Mouse (Mus musculus) spleen, postnatal 14 days (tissue): ENCODE data around the gene Mtmr10.
A peak's percentile ranks its signal among the peaks of the same experiment; 100 is the strongest.

Experiments used
- DNase-seq, 2 experiments: peaks; one replicate each; pipeline ENCODE4 v3.0.0; 2021 to 2022; ENCODE audit warnings: low spot score in 2 of 2

Mtmr10 gene

DNA sequence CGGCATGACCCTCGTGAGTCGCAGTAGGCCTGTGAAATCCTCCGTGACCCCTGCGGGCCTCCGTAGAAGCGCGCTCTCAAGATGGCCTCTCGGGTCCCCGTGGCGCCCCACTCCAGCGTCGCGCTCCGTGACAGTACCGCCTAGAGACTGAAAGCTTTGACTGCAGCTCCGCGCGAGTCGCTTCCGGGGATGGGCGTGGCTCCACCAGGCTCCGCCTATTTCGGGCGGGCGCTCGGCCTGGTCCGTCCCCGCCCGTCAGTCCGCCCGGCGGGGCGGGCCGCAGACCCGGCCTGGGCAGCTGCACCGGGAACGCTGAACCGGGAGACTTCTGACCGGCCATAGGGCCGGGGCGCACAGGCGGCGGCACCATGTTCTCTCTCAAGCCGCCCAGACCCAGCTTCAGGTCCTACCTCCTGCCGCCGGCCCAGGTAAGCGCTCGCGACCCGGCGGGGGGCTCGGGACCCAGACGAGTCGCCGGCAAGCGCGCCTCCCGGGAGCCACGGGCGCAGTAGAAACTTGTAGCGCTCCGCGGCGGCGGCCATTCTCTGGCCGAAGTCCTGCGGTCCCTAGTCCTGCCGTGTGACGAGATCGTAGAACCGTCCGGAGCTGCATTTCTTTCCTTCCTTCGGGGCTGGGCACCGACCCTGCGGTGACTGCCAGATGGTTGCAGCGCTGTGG lies at the start of gene Mtmr10:
Mtmr10 (plus strand) TSS at position 240 of the 678 bp plus-strand sequence.
- peak; percentile 95 to 96 for DNase-seq

DNA sequence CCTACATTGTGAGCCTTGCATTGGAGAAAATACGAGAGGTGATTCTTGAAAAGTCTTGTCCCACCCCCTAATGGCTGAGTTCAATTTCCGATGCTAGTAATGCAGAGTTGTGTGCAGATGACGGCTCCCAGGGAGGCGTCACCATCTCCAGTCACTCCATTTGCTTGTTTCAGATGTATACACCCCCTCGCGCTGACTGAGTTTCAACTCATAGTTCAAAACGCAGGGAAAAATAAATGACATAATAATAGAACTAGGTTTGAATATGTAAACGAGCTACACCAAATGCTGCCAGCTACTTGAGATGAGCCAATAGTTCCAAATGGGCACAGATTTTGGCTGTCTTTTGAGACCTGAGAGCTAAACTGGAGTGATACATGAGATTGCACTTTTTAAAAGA lies 49.7 kb upstream of the Mtmr10 start:
- no peak for DNase-seq

DNA sequence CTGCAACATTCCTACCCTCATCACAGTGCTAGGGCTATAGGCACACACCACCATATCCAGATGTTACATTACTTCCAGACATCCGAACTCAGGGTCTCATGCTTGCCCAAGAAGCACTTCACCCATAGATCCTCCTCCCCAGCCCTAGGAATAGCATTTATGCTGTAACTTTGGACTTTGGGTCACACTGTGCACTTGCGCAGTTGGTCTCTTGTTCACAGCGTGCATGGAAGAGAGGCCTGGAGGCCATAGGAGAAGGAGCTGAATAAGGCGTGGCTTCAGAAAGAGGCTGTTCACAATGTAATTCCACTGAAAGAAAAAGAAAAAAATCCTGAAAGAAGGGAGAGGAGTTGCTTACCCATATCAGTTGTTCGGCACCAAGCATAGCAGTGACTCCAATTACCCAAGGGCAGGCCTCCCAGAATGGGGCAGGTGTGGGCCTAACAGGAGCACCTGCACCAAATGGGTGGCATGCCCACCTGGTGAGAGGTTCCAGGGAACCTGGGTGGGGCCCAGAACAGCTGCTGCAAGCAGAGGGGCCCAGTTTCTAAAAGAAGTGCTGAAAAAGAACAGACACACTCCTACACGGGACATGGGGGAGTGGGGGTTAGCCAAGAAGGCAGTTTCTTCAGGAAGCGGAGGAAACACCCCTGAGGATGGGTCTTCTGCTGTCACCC lies 48.9 kb upstream of the Mtmr10 start:
- no peak for DNase-seq

DNA sequence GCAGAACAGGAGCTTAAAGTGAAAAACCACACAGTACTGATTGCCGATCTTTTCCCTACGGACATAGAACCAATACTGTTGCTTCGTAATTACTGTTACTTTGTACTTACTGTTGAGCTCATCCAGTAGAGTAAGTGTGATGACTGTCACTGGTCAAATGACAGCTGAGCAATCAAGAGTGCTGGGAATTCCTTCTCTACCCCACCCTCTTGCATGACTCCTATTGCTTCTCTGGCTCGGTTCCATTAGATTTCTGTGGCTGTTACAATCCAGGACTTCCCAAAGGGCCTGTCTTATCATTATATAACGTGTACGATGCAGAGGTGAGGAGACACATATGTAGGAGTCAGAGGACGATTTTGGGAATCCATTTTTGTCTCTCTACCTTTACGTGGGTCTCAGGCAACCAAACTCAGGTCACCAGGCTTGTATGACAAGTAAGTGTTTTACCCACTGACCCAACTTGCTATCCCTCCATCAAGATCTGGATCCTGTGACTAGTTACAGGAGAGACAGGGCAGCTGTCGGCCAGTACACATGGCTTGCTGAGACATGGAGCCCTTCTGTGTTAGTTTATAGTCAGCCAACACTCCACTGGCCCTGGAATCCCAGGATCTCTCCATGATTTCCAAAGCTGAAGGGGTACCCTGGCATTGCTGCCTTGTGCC lies 48.2 kb upstream of the Mtmr10 start:
- no peak for DNase-seq

DNA sequence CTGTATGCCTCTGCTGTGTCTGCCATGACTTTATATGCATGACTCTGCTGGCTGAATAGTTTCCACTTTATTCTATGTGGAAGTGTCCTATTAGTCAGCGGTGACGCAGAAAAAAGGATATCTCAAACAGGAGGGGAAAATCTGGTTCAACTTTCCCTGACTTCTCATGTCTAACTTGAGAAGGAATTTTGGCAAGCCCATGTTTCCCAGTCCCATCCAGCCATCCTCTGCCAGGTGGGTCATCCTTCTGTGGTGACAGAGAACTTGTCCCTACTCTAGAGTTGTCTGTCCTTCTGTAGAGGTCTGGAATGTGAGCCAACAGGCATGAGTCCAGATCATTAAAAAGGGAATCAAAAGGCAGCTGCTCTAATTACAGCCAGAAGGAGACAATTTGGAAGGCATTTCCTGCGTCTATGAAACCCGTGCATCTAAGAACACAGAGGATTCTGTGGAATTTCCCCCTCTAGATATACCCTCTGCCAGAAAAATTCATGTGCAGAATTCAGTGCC lies 47.6 kb upstream of the Mtmr10 start:
- DNase-seq: no peak

DNA sequence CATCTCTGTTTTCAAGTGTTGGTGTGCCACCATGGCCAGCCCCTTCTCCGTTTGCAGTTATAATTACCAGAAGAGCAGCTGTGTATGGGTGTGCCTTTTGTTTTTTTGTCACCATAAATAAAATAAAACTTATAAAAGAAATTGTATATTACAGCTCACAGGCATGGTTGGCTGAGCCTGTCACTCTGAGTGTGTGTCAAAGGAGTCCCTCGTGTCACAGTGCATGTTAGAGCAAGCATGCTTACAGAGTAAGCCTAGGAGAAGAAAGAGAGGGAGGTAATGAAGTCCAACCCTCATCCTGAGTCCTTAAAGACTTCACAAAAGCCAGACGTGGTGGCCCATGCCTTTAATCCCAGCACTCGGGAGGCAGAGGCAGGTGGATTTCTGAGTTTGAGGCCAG lies 45.0 kb upstream of the Mtmr10 start:
- no peak for DNase-seq

DNA sequence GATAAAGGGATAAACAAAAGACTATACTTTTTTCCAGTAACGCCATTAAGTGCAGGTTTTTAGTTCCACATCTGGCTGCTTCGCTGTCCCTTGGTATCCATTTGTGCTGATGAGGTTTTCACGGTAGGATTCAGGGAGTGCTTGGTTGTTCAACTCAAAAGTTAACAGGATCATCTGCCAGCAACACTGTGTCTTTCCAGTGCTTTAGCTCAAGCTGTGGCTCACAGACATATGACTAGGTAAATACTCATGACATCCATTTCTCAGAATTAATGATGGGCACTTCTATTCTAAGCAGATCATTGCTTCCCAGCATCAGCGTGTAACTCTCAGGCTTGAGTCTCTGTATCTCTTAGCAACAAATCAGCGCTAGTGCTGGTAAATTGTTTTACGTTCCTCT lies 43.1 kb upstream of the Mtmr10 start:
- DNase-seq: no peak

DNA sequence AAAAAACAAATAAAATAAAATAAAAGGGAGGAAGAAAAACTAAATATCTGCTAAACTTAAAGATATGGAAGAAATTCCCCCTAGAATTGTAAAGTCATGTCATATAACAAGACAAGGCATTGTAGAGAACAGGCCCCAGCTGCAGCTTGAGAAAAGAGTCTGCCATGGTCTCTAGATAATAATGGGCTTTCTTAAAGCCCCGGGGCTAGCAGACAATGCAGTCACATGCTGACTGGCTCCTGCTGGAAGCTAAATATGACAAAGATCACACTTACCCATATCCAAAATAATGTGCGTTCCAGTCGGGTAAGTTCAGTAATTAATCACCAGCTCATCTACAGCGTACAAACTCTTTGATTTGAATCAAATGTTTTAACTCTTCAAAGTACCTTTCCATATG lies 40.7 kb upstream of the Mtmr10 start:
- no peak for DNase-seq

DNA sequence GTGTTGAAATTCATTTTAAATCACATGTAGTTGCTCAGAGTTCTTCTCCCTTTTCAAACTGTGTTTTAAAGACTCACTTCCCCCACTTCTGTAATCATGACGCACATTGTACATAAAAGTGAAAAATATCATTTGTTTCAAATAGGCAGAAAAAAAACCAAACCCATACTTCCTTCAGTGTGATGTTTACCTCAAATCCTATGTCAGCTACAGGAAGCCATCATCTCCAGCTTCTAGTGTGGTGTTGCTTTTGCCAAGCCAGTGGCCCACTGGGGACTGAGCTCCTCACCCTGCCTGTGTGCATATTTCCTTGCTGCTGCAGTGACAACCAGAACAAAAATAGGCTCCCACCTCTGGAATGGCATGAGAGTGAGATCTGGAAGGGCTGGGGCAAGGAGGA lies 39.1 kb upstream of the Mtmr10 start:
- DNase-seq: no peak

DNA sequence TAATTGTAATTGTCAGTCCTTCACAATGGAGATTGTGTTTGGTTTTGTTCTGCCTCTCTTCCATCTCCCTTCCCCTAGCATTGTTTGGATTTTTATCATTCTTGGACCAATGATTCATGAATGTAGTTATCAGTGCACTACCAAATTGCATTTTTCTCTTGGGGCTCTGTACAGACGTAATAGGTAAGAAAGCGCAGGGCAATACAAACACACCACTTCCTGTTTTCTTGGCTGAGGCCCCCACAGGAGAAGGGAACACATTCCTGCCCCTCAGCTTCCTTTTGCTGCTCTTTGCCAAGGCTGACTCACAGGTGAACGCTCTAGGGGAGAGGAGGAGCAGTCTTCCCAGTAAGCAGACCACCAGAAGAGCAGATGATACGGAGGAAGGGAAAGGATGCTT lies 37.7 kb upstream of the Mtmr10 start:
- no peak for DNase-seq

DNA sequence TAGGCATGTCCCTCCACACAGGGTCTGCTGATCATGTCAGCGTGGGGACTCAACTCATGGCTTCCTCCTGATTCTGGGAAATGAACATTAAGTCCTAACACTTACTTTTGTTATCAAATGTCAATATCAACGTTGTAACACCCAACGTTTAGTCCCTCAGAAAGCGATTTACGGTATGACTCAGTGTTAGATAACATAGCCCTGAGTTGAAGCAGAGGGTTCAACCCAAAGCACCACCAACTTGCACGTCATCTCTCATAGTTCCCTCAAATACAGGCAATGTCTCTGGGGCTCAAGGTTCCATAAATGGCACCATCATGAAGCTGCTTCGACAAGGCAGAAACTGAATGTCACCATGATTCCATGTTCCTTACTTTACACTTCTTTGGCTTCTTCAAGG lies 37.0 kb upstream of the Mtmr10 start:
- DNase-seq: no peak

DNA sequence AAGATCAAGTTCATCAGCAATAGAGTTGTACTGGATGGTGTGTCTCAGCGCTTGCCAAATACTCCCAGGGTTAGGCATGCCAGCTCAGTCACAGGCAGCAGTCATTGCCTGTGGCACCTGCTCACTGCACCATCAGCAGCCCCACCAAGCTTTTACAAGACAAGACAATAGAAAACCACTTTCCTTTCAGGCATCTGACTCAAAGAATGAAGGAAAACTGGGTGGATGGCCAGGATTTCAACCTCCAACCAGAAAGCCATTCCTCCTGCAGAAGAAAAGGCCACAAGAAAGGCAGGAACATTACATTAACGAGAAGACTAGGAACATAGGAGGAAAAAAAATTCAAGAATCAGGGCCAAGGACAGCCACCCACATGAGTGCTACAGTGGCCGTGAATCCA lies 33.7 kb upstream of the Mtmr10 start:
- DNase-seq: no peak

DNA sequence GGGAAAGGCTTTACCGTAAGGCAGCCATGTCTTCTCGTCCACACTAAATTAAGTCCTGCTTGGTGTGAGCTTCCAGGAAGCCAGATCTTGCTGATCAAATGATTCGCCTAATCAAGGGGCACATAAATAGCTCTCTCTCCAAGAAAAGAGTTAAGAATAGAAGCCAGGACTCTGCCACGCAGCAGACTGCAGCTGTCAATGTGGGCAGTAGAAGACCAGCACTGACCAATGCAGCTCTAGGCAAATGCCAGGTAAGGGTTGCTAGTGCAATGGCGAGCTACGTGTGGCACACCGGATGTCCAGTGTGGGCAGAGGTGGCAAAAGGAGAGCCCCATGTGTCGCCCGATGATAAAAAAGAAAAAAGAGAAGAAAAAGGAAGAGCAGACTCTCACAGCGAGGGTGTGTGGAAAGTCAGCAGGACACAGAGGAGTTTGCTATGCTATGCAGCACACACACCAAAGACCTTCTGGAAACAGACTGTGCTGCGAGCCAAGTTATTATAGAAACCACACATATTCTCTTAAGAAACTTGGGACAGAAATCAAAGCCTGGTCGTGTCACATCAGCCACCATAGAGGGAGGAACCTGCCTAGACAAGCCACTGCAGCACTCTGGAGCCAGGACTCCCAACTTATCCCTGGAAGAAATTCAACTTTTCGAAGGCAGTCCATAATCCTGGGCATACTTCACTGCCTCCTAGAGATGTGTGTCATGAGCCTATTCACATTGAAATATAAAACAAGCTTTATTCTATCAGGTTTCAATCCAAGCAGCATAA lies 21.8 kb upstream of the Mtmr10 start:
- no peak for DNase-seq

DNA sequence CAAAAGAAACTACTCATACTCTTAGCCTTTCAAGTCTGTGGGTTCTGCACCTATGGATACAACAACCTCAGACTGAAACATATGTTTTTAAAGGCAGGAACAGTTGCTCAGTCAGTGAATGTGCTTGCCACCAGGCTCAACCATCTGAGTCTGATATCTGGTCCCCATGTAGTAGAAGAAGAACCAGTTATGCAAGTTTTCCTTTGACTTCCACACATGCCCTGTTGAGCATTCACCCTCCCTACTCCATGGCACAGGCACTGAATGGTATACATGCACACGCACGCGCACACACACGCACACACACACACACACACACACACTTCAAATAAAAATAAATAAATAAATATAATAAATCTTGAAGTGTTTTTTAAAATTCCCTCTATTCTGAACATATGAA lies 20.9 kb upstream of the Mtmr10 start:
- no peak for DNase-seq

DNA sequence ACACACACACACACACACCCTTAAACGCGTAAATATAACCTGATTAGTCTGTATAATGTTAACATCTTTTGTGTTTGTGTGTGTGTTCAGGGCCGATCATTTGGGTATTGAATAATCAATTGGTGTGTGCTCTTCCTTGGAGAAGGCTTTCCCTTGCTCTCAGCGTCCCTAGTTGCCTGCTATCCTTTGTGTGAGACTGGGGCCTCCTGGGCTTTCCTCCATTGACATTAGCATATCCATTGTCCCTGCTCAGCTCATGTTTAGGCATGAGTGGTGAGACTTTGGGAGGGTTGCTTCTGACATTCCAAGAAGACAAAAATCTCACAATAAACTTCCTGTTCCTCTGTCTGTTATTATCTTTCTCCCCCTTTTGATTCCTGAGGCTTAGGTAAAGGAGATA lies 15.5 kb upstream of the Mtmr10 start:
- DNase-seq: no peak

DNA sequence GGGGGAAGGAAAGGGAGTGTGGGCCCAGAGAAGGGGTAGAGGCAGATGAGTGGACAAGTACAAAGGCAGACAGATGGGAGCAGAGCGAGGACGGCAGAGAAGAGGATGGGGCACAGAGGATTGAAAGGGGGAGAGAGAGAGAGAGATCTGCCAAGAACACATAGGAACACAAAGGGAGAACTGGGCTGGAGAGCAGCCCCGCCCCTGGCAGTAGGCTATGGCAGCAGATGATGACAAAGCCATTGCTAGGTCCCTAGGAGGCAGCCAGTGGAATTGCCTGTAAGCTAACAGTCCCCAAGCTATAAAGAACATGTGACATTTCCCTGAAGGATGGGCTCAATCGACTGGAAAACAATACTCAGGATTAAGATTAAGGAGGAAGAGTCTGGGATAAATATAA lies 11.9 kb upstream of the Mtmr10 start:
- no peak for DNase-seq

DNA sequence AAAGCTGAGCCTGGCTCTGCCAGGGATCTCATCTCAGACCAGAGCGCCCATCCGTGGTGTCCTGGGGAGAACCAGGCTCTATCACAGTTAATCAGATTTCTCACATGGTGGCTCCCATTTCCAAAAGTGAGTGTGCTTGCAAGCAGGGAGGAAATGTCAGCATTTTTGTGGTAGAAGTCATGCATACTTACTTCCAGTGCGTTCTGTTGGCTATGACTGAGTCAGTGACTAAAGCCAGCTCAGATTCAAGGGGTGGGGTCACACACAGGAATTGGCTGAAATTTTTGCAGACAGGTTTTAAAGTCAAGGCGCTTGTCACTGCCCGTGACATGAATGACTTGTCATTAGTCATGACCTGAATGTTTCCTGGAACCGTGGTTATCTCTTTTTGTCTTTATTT lies 10.5 kb upstream of the Mtmr10 start:
- DNase-seq: no peak

DNA sequence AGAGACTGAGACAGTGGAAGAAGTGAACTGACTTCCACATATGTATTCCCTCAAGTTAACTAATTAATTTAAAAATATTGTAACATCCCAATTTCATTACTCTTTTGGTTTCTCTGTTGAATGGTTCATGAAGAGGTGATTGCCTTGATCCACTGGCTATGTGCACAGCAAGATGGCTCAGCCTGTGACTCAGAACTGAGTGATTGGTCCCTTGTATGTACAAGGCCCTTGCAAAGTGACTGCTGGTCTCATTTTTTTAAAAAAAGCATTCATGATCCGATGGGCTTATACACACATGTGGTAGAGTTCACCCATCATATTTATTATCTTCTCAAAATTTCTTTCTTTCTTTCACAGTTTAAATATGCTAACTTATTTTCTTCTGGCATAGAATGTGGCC lies 8.9 kb upstream of the Mtmr10 start:
- no peak for DNase-seq

DNA sequence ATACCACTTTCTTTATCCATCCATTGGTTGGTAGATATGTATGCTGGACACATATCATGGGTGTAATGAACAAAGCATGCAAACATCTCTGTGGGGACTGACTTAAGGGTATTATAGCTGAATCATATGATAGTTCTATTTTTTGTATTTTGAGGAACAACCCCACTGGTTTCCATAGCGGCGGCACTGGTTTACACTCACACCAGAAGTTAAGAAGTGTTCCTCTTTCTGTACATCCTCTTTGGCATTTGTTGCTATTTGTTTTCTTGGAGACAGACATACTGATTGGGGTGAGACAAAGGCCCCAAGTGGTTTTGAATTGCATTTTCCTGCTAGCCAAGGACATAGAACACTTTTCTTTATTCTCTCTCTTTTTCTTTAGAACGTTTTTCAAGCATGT lies 7.9 kb upstream of the Mtmr10 start:
- DNase-seq: no peak

DNA sequence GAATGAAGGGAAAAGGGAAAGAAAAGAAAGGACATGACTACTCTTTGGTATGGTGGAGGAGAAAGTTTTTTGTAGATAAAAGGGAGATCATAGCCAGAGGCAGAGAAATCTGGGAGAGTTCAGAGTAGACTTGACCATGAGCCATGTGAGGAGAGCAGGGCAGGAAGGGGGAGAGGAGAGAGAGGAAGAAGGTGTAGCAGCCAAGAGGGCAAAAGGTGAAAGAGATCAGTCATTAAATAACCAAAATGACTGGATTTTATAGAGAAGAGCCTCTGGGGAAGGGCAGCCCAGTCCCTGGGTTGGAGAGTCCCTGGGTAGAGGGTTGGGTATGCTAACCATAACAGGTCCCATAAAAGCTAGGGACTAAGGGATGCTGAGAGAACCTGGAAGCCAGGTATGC lies 887 bp upstream of the Mtmr10 start:
- no peak for DNase-seq

DNA sequence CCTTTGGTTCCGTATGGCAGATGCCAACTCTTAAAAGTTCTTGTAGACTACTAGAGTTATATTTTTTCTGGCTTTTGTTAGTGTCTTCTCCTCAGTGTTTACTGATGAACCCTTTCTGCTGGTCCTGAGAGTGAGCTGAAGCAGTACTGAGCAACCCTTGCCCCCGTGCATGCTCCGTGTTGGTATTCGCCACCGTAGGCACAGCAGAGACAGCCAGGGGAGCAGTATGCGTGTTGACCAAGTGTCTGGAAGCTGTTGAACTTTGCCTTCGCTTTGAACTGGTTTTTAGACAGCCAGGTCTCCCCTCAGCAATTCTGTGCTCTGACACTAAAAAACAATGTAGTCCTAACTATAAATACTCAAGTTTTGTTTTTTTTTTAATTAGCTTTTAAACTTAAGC lies 2.0 kb downstream of the Mtmr10 start:
- DNase-seq: no peak

DNA sequence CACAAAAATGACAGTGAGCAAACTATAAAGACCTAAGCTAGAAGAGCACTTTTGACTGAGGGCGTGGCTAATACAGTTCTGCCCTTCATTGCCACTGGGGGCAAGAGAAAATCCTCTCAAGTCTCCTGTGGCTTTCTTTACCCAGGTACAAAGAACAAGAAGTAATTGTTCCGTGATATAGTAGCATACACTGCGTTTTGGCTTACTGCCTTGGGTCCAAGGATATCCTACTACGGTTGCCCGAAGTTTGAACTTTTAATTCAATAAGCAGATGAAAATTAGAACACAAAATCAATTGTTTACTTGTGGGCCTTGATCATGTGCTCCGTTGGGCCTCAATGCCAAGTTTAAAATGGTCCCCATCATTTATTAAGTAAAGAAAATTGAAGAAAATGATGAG lies 3.0 kb downstream of the Mtmr10 start:
- DNase-seq: no peak
